Mouse (Mus musculus) limb, embryonic 11.5 days (tissue): ENCODE data around the gene Rnaseh2b. TPM values are rescaled to one million over a fixed set of nuclear protein-coding genes. Genes with fewer than 3 reads are reported as not detected.

Experiments
- ATAC-seq: fragments of 200-750 bp; cut with Nextera tagmentation; 2 replicates; pipeline ENCODE4 v1.8.0; 2017; ENCODE audit warnings: low read depth; ENCODE audit not compliant: insufficient number of reproducible peaks, low FRiP score, low TSS enrichment
- DNase-seq: peaks from one replicate; pipeline ENCODE4 v3.0.0-alpha.2; 2015; ENCODE audit warnings: low spot score
- H3K27ac ChIP-seq: fragments of 300-500 bp; sonication (generic); replicated peaks from 2 replicates; pipeline ENCODE4 v1.5.1; 2014; ENCODE audit warnings: low read depth, mild to moderate bottlenecking, low read length
- H3K27me3 ChIP-seq: fragments of 300-500 bp; sonication (generic); 2 replicates; pipeline ENCODE4 v1.6.1; 2014; ENCODE audit warnings: mild to moderate bottlenecking, low read length, mixed read lengths; ENCODE audit not compliant: control insufficient read depth, insufficient read depth
- H3K36me3 ChIP-seq: fragments of 300-500 bp; sonication (generic); 2 replicates; pipeline ENCODE4 v1.6.1; 2014; ENCODE audit warnings: mild to moderate bottlenecking, low read length, moderate library complexity, mixed read lengths; ENCODE audit not compliant: control insufficient read depth, insufficient read depth
- H3K4me1 ChIP-seq: fragments of 300-500 bp; sonication (generic); 2 replicates; pipeline ENCODE4 v1.6.1; 2014; ENCODE audit warnings: low read length, mixed read lengths; ENCODE audit not compliant: control insufficient read depth, insufficient read depth
- H3K4me2 ChIP-seq: fragments of 300-500 bp; sonication (generic); 2 replicates; pipeline ENCODE4 v1.6.1; 2014; ENCODE audit warnings: low read depth, mild to moderate bottlenecking, moderate library complexity; ENCODE audit not compliant: severe bottlenecking
- H3K4me3 ChIP-seq: fragments of 300-500 bp; sonication (generic); 2 replicates; pipeline ENCODE4 v1.5.1; 2014; ENCODE audit warnings: low read depth, low read length
- H3K9ac ChIP-seq: fragments of 300-500 bp; sonication (generic); 2 replicates; pipeline ENCODE4 v1.6.1; 2014; ENCODE audit warnings: mild to moderate bottlenecking, low read length
- H3K9me3 ChIP-seq: fragments of 300-500 bp; sonication (generic); 2 replicates; pipeline ENCODE4 v1.6.1; 2016; ENCODE audit warnings: low read length; ENCODE audit not compliant: control insufficient read depth
- WGBS: fragments of 180-500 bp; shearing (Covaris S2); extraction: QIAGEN DNeasy Blood & Tissue Kit; methylation state at CpG from one replicate; pipeline ENCODE4 v1.1.7; 2014; 5-methylcytosine and 5-hydroxymethylcytosine counted together
- polyA plus RNA-seq: library from polyadenylated mRNA; unstranded; fragments of >200 nt; fragmentation: Nextera tagmentation; extraction: Ambion mirVana; gene quantifications from 2 replicates; pipeline ENCODE4 v1.2.1, GENCODE M21; 2014

The Rnaseh2b gene
- polyA plus RNA-seq, 1 experiment from 2014 or later, result 61.1 TPM

DNA sequence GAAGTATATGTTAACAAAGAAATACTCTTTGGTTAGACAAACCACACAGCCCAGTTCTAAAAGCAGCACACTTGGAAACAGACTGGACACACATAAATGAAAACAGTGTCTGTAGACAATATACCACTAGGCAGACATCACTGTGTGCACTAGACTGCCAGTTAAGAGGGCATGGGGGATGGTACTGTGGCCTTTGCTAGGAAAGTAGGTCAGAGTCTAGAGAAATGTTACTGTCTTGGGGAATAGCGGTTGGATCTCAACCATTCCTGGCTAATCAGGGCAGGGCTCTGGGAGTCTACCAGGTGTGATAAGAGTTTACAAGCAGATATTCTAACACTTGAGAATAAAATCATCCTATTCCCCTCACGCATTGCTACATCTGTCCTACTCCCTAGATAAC lies 103.0 kb downstream of the Rnaseh2b start:
- no peaks in the 10 kb centered on the region for H3K9me3 ChIP-seq
- 91% methylated on average over 2 of the region's 2 CpGs for WGBS

GRCm38 (mm10) chr14:62416007-62416741 lies 123.8 kb downstream of the Rnaseh2b start:
- Histone ChIP-seq H3K36me3 (no peaks in the 10 kb centered on the region), H3K4me3 (no peak overlapping the region), H3K9me3 (no peaks in the 10 kb centered on the region), H3K27ac (no peak overlapping the region), H3K4me2 (no peak overlapping the region), H3K27me3 (no peaks in the 10 kb centered on the region), H3K4me1 (no peaks in the 10 kb centered on the region), H3K9ac (no peak overlapping the region)
- ATAC-seq (no peak), DNase-seq (no peak)
- WGBS, result 59% methylated on average over 7 of the region's 7 CpGs

More for the DNA sequence above, 103.0 kb downstream of the Rnaseh2b start:
- Histone ChIP-seq H3K4me2 (no peak overlapping the region), H3K27me3 (no peaks in the 10 kb centered on the region), H3K4me3 (no peak overlapping the region), H3K9ac (no peak overlapping the region), H3K4me1 (no peaks in the 10 kb centered on the region), H3K36me3 (no peaks in the 10 kb centered on the region), H3K27ac (no peak overlapping the region)
- ATAC-seq (no peak), DNase-seq (no peak)

DNA sequence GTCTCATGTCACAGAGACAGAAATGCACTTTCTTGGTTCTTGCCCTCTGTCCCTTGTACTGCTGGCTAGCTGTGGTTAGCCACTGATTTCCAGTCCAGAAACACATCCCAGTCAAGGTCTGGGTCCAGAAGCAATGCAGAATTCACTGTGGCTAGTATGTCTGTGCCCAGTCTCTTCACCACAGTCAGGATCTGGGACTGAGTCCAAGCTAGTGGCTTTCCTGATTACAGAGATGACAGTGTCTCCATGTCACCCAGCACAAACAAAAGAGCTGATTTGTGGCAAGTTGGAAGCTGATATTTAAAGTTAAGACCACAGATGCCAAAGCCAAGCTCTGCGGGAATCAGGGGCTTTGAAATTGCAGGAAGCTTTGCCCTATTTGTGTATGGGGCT lies 124.3 kb downstream of the Rnaseh2b start:
- no peaks in the 10 kb centered on the region for H3K36me3 ChIP-seq
- ATAC-seq (no peak), DNase-seq (no peak)
- no peaks in the 10 kb centered on the region for H3K9me3 ChIP-seq
- no peak overlapping the region for H3K27ac ChIP-seq
- H3K4me1 ChIP-seq, result no peaks in the 10 kb centered on the region
- 77% methylated on average over 1 of the region's 1 CpGs for WGBS
- H3K27me3 ChIP-seq, result no peaks in the 10 kb centered on the region
- no peak overlapping the region for H3K9ac ChIP-seq
- no peak overlapping the region for H3K4me2 ChIP-seq
- H3K4me3 ChIP-seq, result no peak overlapping the region

DNA sequence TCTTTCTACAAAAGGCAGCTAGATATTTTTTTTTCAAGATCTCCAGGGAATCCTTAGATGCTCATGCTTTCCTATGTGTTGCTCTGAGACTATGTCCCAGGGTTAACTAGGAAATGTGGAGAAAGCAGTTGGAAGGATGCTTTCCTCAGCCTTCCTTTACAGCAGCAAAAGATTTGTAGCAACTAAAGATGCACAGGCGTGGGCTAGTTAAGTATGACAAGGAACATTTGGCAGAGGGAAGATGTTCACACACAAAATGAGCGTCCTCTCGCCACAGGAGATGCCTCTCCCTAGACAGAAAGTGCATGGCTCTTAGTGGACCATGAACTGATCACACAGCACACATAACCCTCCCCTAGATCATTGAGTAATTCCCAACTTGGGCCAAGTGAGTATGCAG lies 125.1 kb downstream of the Rnaseh2b start:
- Histone ChIP-seq H3K4me1 (no peaks in the 10 kb centered on the region), H3K36me3 (no peaks in the 10 kb centered on the region), H3K4me2 (no peak overlapping the region), H3K27ac (no peak overlapping the region), H3K27me3 (no peaks in the 10 kb centered on the region), H3K9ac (no peak overlapping the region), H3K9me3 (no peaks in the 10 kb centered on the region), H3K4me3 (no peak overlapping the region)
- ATAC-seq (no peak), DNase-seq (no peak)
- WGBS, result 94% methylated on average over 3 of the region's 3 CpGs

DNA sequence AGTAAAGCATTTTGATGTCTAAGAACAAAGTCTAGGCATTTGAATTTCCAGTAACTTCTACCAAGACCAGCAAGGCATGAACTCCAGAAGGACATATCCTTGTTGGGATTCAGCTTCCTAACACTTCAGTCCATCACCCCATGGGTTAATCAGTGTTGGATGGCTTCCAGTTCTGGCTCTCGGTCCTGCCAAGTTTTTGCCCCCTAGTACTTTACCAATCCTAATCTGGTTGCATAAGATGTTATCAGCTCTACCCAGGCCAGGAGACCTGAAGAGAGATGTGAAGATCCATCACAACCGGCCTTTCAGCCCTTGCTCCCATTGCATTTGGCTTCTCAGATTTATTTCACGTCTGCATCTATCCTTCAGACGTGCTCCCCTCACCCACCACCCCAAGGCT lies 129.9 kb downstream of the Rnaseh2b start:
- WGBS, result 80% methylated on average over 4 of the region's 4 CpGs
- ATAC-seq (no peak), DNase-seq (no peak)
- H3K9ac ChIP-seq, result no peak overlapping the region
- H3K27ac ChIP-seq, result no peak overlapping the region
- no peak overlapping the region for H3K4me2 ChIP-seq
- H3K4me3 ChIP-seq, result no peak overlapping the region
- no peaks in the 10 kb centered on the region for H3K4me1 ChIP-seq
- H3K27me3 ChIP-seq, result no peaks in the 10 kb centered on the region
- H3K36me3 ChIP-seq, result no peaks in the 10 kb centered on the region
- no peaks in the 10 kb centered on the region for H3K9me3 ChIP-seq

Other genes starting within 250 kb of the Rnaseh2b start
- 0.85 and 0.88 TPM in 2 replicates for gene Dleu7, start 458 bp downstream of the Rnaseh2b start, polyA plus RNA-seq
- 0.05 and 0.20 TPM in 2 replicates for gene Gucy1b2, start 163.7 kb downstream of the Rnaseh2b start, polyA plus RNA-seq